Mouse (Mus musculus): Measurements from ENCODE around the gene Chsy1. TPM values are rescaled to one million over a fixed set of nuclear protein-coding genes. Genes with fewer than 3 reads are reported as not detected.
A peak's percentile ranks its signal among the peaks of the same experiment; 100 is the strongest.

Chsy1 gene
- total RNA-seq, 1 experiment from 2014 or later, result 18.0 TPM

- peak; percentile 15 for DNase-seq
Observed at GRCm38 (mm10) chr7:66176929-66177328, 67.6 kb downstream of the Chsy1 start.

DNA sequence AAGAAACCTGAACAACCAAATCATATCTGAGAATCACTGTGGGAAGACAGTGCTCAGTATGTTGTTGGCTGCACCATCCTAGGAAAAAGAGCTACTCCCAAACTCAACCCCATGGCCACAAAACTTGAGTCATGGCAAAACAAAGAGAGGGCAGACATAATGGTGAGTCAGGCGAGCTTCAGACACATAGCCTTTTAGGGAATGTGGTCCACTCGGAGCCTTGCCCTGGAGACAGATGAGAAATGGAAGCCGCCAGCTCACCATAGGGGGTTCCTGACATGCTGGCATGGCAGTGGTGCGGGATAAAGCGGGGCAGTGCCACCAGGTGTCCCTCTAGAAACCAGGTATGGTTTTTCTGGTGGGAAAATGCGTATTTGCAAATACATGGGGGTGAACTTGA is 68.8 kb downstream of the Chsy1 start:
- peak; percentile 51 for DNase-seq

- peak; percentile 74 for DNase-seq
Observed at GRCm38 (mm10) chr7:66179120-66179581, 69.8 kb downstream of the Chsy1 start.

GRCm38 (mm10) chr7:66179711-66180110 is 70.4 kb downstream of the Chsy1 start:
- DNase-seq, result no peak

DNA sequence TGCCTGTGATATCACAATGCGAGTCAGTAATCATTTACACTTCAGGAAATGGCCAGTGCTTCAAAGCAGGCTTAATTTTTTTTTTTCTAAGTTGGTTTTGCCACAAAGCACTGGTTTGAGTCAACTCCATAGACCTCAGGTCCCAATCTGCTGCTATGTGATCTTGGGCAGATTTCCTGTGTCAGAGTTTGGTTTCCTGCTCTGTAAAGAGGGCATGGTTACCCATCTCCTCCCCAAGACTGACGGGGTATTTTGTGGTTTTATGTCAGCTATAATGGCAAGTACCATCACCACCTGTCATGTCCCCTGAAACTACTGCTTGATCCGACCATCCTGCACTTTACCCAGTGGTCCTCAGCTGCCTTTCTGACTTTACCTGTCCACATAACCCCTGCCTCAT is 70.9 kb downstream of the Chsy1 start:
- DNase-seq, result no peak

DNA sequence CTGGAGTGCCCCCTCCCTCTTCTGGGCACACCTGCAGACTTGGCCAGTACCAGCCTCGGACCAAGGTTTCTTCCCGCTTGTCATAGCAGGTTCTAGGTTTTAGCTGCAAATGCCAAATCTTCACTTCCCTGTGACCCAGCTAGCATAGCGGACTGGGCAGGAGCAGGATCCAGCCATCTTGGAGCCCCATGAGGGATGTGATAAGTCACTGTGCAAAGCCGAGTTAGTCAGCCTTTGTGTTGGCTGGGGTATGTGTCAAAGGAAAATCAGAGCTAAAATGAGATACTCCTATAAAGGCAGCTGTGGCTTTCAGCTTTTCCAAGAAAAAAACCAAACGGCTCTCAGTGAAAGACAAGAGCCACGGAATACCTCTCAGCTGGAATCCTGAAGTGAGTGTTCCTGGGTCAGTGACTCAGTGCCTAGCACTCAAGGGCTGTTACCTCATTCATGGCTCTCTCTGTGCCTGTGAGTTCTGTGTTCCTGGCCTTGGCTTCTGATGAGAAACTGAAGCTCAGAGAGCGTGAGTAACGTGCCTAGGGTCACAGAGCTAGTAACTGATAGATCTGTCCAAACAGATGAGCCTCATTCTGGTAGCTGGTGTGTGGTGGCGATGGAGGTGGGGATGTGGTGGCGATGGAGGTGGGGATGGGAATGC is 71.5 kb downstream of the Chsy1 start:
- DNase-seq, result peak; percentile 48

GRCm38 (mm10) chr7:66182075-66182715 is 72.9 kb downstream of the Chsy1 start:
- no peak for DNase-seq

GRCm38 (mm10) chr7:66183404-66183803 is 74.1 kb downstream of the Chsy1 start:
- DNase-seq, result no peak

DNA sequence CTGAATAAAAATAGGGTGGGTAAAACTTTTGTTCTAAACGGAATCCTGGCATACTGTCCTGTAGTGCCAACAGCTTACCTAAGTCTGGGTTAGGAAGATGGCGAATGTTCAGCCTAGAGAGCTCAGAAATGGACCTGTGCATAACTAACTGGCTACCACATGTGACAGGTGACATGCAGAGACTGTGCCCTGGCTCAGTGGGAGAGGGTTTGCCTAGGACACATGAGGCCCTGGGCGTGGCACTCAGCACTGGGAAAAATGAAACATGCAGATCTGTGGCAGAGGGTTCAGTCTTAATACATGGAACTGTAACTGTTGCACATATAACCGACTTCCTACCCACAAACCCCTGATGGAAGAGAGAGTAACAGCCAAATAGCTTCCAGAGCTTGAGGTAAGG is 74.7 kb downstream of the Chsy1 start:
- no peak for DNase-seq

GRCm38 (mm10) chr7:66185370-66185769 is 76.1 kb downstream of the Chsy1 start:
- DNase-seq, result no peak

GRCm38 (mm10) chr7:66187581-66188231 is 78.4 kb downstream of the Chsy1 start:
- no peak for DNase-seq

- peak; percentile 14 for DNase-seq
Observed at GRCm38 (mm10) chr7:66190385-66190784, 81.1 kb downstream of the Chsy1 start.

DNA sequence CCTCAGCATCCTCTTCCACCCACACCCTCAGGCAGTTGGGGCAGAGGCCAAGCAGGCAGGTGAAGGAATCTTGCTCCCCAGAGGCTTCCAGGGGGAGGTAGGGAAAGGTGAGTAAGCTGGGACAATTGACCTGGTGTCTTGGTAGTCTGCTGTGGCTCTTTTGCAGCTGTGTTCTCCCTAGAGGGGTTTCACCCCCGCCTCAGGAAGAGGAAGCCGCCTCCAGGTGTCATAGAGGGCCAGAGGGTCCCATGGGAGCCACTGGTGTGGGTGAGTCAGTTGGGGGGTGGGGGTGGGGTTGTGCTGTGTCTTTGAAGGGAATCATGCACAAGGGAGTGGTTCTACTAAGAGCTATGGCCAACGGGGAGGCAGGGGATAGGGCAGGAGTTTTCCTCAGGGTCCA is 85.2 kb downstream of the Chsy1 start:
- DNase-seq, result no peak

DNA sequence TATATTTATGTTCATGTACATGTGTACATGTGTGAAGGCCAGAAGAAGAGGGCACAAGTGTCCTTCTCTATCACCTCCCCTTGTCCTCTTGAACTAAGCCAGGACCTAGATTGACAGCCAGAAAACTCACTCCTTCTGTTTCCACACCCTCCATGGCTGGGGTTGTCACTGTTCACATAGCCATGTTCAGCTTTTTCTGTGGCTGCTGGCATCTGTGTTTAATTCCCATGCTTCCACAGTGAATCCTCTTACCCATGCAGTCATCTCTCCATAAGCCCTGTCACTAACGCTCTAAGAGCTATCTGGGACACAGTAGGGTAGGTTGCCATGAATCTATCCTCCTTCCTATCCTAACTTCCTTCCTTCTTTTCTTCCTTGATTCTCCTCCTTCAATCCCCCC is 86.6 kb downstream of the Chsy1 start:
- no peak for DNase-seq

- DNase-seq, result peak; percentile 24
Observed at GRCm38 (mm10) chr7:66196609-66197445, 87.5 kb downstream of the Chsy1 start.

DNA sequence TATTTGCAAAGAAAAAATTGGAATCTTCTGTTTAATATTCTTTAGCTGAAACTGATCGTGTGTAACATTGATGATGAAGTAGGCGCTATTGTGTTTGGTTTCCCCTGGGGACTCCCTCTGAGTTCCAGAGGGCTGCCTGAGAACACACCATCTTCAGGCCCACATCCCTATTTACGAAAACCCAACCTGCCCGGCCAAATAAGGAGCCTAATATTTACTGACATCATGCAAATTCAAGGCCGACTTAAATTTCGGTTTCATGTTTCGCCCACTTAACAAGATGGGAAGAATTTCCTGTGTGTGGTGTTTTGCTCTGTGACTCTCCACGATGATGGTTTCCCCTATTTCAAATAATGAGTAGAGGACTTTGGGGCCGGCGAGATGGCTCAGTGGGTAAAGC is 89.1 kb downstream of the Chsy1 start:
- DNase-seq, result no peak

DNA sequence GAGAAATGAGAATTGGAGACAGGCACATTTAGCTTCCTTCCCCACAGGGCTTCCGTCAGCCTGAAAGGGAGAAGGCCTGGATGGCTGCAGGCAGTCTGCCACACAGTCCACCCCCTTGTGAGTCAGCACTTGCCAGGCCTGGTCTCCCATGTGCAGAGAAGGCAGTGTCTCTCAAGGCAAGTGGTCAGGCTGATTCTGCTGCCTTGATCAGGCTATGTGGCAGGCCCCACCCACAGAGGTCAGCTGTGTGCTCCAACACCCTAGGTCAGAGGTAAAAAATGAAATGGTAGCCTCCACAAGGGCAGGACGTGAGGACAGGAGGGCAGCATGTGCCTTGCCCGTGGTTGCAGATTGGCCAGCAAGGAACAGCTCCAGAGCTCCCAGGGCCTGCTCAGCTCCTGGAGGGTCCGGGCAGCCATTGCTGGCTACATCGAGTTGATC is 90.1 kb downstream of the Chsy1 start:
- DNase-seq, result peak; percentile 78

DNA sequence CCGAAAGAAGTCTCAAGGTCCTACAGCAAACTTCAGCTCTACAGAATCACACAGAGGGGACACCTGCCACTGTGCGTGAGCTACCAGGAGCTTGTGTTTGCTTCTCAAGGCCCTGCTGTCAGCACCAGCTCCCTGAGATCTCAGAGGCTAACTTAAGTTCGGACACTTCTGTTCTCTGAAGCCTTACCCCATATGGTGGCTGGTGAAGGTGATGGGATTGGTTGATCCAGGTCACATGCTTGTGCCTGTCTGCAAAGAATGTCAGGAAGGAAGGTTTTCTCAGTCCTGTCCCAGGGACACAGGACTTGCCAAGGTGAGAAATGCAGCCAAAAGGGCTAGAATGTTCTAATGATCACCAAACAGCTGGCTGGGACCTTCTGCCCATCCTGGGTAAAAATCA is 91.1 kb downstream of the Chsy1 start:
- no peak for DNase-seq

GRCm38 (mm10) chr7:66200791-66201450 is 91.6 kb downstream of the Chsy1 start:
- no peak for DNase-seq

GRCm38 (mm10) chr7:66201657-66202056 is 92.3 kb downstream of the Chsy1 start:
- DNase-seq, result no peak

GRCm38 (mm10) chr7:66209920-66210319 is 100.6 kb downstream of the Chsy1 start:
- DNase-seq, result no peak

DNA sequence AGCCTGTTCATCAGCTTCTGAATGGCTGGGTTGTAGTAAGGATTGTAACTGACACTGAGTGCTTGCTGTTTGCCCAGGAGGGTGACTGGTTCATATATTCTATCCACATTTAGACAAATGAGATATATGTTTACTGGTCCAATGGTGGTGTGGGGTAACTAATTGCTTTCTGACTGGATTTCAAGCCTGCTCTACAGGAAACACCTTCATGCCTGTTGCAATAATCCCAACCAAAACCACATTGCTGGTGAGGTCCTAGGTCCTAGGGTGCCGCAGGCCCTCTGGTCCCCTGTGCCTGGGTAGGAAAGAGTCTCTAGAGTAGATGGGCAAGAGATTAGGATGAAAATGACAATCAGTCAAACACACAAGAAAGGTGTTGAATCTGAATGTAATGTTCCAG is 103.6 kb downstream of the Chsy1 start:
- DNase-seq, result no peak

Measured in adrenal gland, postnatal 14 days (tissue).